Mouse (Mus musculus): ENCODE measurements around the gene Fhl2.

The Fhl2 gene

GRCm38 (mm10) chr1:43196661-43197241 is at the start of gene Fhl2:
Fhl2 (minus strand) TSS chr1:43196984.
- no peak for DNase-seq (ENCODE audit: low read depth, low spot score)

GRCm38 (mm10) chr1:43245014-43245413 is 48.2 kb upstream of the Fhl2 start:
- DNase-seq (ENCODE audit: low read depth, low spot score), result no peak

- no peak for DNase-seq (ENCODE audit: low read depth, low spot score)
Measured at GRCm38 (mm10) chr1:43241208-43241607, 44.4 kb upstream of the Fhl2 start.

- DNase-seq (ENCODE audit: low read depth, low spot score), result no peak
Measured at GRCm38 (mm10) chr1:43239796-43240313, 43.1 kb upstream of the Fhl2 start.

GRCm38 (mm10) chr1:43238471-43238870 is 41.7 kb upstream of the Fhl2 start:
- DNase-seq (ENCODE audit: low read depth, low spot score), result no peak

- DNase-seq (ENCODE audit: low read depth, low spot score), result no peak
Measured at GRCm38 (mm10) chr1:43237360-43238235, 40.8 kb upstream of the Fhl2 start.

GRCm38 (mm10) chr1:43225531-43226151 is 28.9 kb upstream of the Fhl2 start:
- DNase-seq (ENCODE audit: low read depth, low spot score), result no peak

GRCm38 (mm10) chr1:43224943-43225342 is 28.2 kb upstream of the Fhl2 start:
- no peak for DNase-seq (ENCODE audit: low read depth, low spot score)

GRCm38 (mm10) chr1:43224171-43224570 is 27.4 kb upstream of the Fhl2 start:
- DNase-seq (ENCODE audit: low read depth, low spot score), result no peak

- DNase-seq (ENCODE audit: low read depth, low spot score), result no peak
Measured at GRCm38 (mm10) chr1:43223097-43223496, 26.3 kb upstream of the Fhl2 start.

GRCm38 (mm10) chr1:43218016-43218680 is 21.4 kb upstream of the Fhl2 start:
- DNase-seq (ENCODE audit: low read depth, low spot score), result no peak

- DNase-seq (ENCODE audit: low read depth, low spot score), result no peak
Measured at GRCm38 (mm10) chr1:43215601-43216000, 18.8 kb upstream of the Fhl2 start.

- no peak for DNase-seq (ENCODE audit: low read depth, low spot score)
Measured at GRCm38 (mm10) chr1:43211274-43211673, 14.5 kb upstream of the Fhl2 start.

- no peak for DNase-seq (ENCODE audit: low read depth, low spot score)
Measured at GRCm38 (mm10) chr1:43210285-43210684, 13.5 kb upstream of the Fhl2 start.

- no peak for DNase-seq (ENCODE audit: low read depth, low spot score)
Measured at GRCm38 (mm10) chr1:43207147-43207546, 10.4 kb upstream of the Fhl2 start.

- DNase-seq (ENCODE audit: low read depth, low spot score), result no peak
Measured at GRCm38 (mm10) chr1:43203282-43203681, 6.5 kb upstream of the Fhl2 start.

- DNase-seq (ENCODE audit: low read depth, low spot score), result no peak
Measured at GRCm38 (mm10) chr1:43202226-43202625, 5.4 kb upstream of the Fhl2 start.

GRCm38 (mm10) chr1:43201796-43202195 is 5.0 kb upstream of the Fhl2 start:
- no peak for DNase-seq (ENCODE audit: low read depth, low spot score)

GRCm38 (mm10) chr1:43199867-43200240 is 3.1 kb upstream of the Fhl2 start:
- no peak for DNase-seq (ENCODE audit: low read depth, low spot score)

- DNase-seq (ENCODE audit: low read depth, low spot score), result no peak
Measured at GRCm38 (mm10) chr1:43199210-43199866, 2.6 kb upstream of the Fhl2 start.

- DNase-seq (ENCODE audit: low read depth, low spot score), result no peak
Measured at GRCm38 (mm10) chr1:43196059-43196458, 725 bp downstream of the Fhl2 start.
